Mouse (Mus musculus) midbrain, embryonic 11.5 days (tissue): ENCODE measurements around the gene Snrpb. TPM values are rescaled to one million over a fixed set of nuclear protein-coding genes. Genes with fewer than 3 reads are reported as not detected.

ENCODE experiments used
- ATAC-seq: fragments of 200-750 bp; cut with Nextera tagmentation; 2 replicates; pipeline ENCODE4 v1.8.0; 2017; ENCODE audit warnings: moderate TSS enrichment, moderate library complexity; ENCODE audit not compliant: low FRiP score
- DNase-seq: peaks from one replicate; pipeline ENCODE4 v3.0.0; 2015; ENCODE audit warnings: low spot score; ENCODE audit errors: missing footprints
- H3K27ac ChIP-seq: fragments of 300-500 bp; sonication (generic); 2 replicates; pipeline ENCODE4 v1.5.1; 2014; ENCODE audit warnings: low read depth, low read length
- H3K27me3 ChIP-seq: fragments of 300-500 bp; sonication (generic); 2 replicates; pipeline ENCODE4 v1.6.1; 2014; ENCODE audit warnings: mild to moderate bottlenecking, low read length, moderate library complexity, mixed read lengths; ENCODE audit not compliant: control insufficient read depth, insufficient read depth
- H3K36me3 ChIP-seq: fragments of 300-500 bp; sonication (generic); 2 replicates; pipeline ENCODE4 v1.6.1; 2014; ENCODE audit warnings: mild to moderate bottlenecking, low read length, moderate library complexity, mixed read lengths; ENCODE audit not compliant: control insufficient read depth, insufficient read depth
- H3K4me1 ChIP-seq: fragments of 300-500 bp; sonication (generic); 2 replicates; pipeline ENCODE4 v1.6.1; 2014; ENCODE audit warnings: low read length; ENCODE audit not compliant: control insufficient read depth, insufficient read depth
- H3K4me2 ChIP-seq: fragments of 300-500 bp; sonication (generic); 2 replicates; pipeline ENCODE4 v1.6.1; 2014; ENCODE audit warnings: mild to moderate bottlenecking, moderate library complexity
- H3K4me3 ChIP-seq: fragments of 300-500 bp; sonication (generic); 2 replicates; pipeline ENCODE4 v1.5.1; 2014; ENCODE audit warnings: low read depth, low read length
- H3K9ac ChIP-seq: fragments of 300-500 bp; sonication (generic); 2 replicates; pipeline ENCODE4 v1.6.1; 2014; ENCODE audit warnings: low read length
- H3K9me3 ChIP-seq: fragments of 300-500 bp; sonication (generic); 2 replicates; pipeline ENCODE4 v1.6.1; 2016; ENCODE audit warnings: low read length; ENCODE audit not compliant: control insufficient read depth
- WGBS: fragments of 180-500 bp; shearing (Covaris S2); extraction: QIAGEN DNeasy Blood & Tissue Kit; methylation state at CpG from one replicate; pipeline ENCODE4 v1.1.7; 2014; 5-methylcytosine and 5-hydroxymethylcytosine counted together
- polyA plus RNA-seq: library from polyadenylated mRNA; unstranded; fragments of >200 nt; fragmentation: Nextera tagmentation; extraction: Ambion mirVana; gene quantifications from 2 replicates; pipeline ENCODE4 v1.2.1, GENCODE M21; 2014

The Snrpb gene
- polyA plus RNA-seq, 1 experiment from 2014 or later: 751 TPM

- Histone ChIP-seq H3K4me3 (no peak overlapping the region), H3K9ac (no peak overlapping the region), H3K4me2 (no peak overlapping the region), H3K27ac (no peak overlapping the region), H3K36me3 (no peaks in the 10 kb centered on the region), H3K4me1 (no peaks in the 10 kb centered on the region), H3K9me3 (no peaks in the 10 kb centered on the region), H3K27me3 (no peaks in the 10 kb centered on the region)
- DNase-seq (peak; percentile 26), ATAC-seq (no peak)
- WGBS: 86% methylated on average over 3 of the region's 3 CpGs
Observed at GRCm38 (mm10) chr2:130155171-130155570, 24.0 kb downstream of the Snrpb start.

GRCm38 (mm10) chr2:130146089-130146668, 33.0 kb downstream of the Snrpb start:
- no peaks in the 10 kb centered on the region for H3K27me3 ChIP-seq
- no peak overlapping the region for H3K4me2 ChIP-seq
- H3K36me3 ChIP-seq: no peaks in the 10 kb centered on the region
- H3K9ac ChIP-seq: no peak overlapping the region
- H3K9me3 ChIP-seq: no peaks in the 10 kb centered on the region
- no peak overlapping the region for H3K27ac ChIP-seq
- ATAC-seq: no peak
- H3K4me3 ChIP-seq: no peak overlapping the region
- no peaks in the 10 kb centered on the region for H3K4me1 ChIP-seq
- 79% methylated on average over 5 of the region's 5 CpGs for WGBS
- DNase-seq: peak; percentile 54

DNA sequence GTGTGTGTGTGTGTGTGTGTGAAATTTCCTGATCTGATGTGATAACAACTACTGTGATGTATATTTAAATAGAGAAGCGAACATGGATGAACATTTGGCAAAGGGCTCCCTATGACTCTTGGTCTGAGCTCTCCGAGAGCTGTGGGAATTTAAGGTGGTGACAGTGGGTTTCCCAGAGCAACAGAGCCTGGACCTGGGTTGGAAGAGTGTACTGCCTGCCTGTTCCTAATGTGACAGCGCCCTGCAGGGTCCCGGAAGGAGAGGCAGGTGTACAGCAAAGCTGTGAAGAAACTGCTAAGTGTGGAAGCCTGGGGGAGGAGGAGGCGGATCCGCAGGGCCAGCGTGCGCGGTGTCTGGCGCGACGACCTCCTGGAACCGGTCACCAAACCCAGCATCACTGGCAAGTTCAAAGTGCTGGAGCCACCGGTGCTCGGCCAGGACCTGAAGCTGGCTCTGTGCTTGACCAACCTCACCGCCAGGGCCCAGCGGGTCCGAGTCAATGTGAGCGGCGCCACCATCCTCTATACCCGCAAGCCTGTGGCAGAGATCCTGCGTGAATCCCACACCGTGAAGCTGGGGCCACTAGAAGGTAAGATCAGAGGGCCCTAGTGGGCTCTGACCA, 34.4 kb downstream of the Snrpb start:
- Histone ChIP-seq H3K36me3 (no peaks in the 10 kb centered on the region), H3K4me1 (no peaks in the 10 kb centered on the region), H3K9me3 (no peaks in the 10 kb centered on the region), H3K27ac (no peak overlapping the region), H3K4me2 (no peak overlapping the region), H3K9ac (no peak overlapping the region), H3K27me3 (no peaks in the 10 kb centered on the region), H3K4me3 (no peak overlapping the region)
- ATAC-seq (no peak), DNase-seq (peak; percentile 62)
- 89% methylated on average over 23 of the region's 23 CpGs for WGBS

DNA sequence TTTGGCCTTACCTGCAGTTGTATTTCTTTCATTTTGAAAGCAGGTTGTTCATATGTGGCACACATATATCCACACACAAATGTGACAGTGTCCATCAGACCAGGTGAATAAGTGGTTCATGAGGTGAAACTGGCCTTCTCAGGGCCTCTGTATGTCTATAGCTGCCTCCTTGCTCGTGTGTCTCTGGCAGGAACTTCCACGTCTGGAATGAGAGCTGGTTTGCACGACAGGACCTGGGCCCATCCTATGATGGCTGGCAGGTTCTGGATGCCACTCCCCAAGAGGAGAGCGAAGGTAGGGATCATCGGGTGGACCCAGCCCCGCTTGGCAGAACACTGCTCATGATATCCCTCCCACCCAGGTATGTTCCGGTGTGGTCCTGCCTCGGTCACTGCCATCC, 36.2 kb downstream of the Snrpb start:
- no peaks in the 10 kb centered on the region for H3K4me1 ChIP-seq
- H3K9me3 ChIP-seq: no peaks in the 10 kb centered on the region
- 89% methylated on average over 8 of the region's 8 CpGs for WGBS
- H3K36me3 ChIP-seq: no peaks in the 10 kb centered on the region
- no peak overlapping the region for H3K9ac ChIP-seq
- no peak overlapping the region for H3K27ac ChIP-seq
- no peak overlapping the region for H3K4me2 ChIP-seq
- H3K4me3 ChIP-seq: no peak overlapping the region
- no peaks in the 10 kb centered on the region for H3K27me3 ChIP-seq
- DNase-seq (peak; percentile 62), ATAC-seq (no peak)

GRCm38 (mm10) chr2:130129687-130130086, 49.5 kb downstream of the Snrpb start:
- whole genome bisulfite sequencing: 74% methylated on average over 1 of the region's 1 CpGs
- no peak overlapping the region for H3K9ac ChIP-seq
- no peak for ATAC-seq

GRCm38 (mm10) chr2:130126073-130126472, 53.1 kb downstream of the Snrpb start:
- Histone ChIP-seq H3K27me3 (no peaks in the 10 kb centered on the region), H3K9ac (no peak overlapping the region), H3K4me2 (no peak overlapping the region), H3K27ac (no peak overlapping the region), H3K4me3 (no peak overlapping the region), H3K4me1 (peaks cover 11% of the 10 kb centered on the region), H3K36me3 (no peaks in the 10 kb centered on the region), H3K9me3 (no peaks in the 10 kb centered on the region)
- ATAC-seq: no peak
- no peak for DNase-seq
- WGBS: 68% methylated on average over 1 of the region's 1 CpGs

More at GRCm38 (mm10) chr2:130129687-130130086, 49.5 kb downstream of the Snrpb start:
- Histone ChIP-seq H3K4me3 (no peak overlapping the region), H3K36me3 (no peaks in the 10 kb centered on the region), H3K27me3 (no peaks in the 10 kb centered on the region), H3K27ac (no peak overlapping the region), H3K4me2 (no peak overlapping the region), H3K9me3 (no peaks in the 10 kb centered on the region), H3K4me1 (peaks cover 11% of the 10 kb centered on the region)
- no peak for DNase-seq

DNA sequence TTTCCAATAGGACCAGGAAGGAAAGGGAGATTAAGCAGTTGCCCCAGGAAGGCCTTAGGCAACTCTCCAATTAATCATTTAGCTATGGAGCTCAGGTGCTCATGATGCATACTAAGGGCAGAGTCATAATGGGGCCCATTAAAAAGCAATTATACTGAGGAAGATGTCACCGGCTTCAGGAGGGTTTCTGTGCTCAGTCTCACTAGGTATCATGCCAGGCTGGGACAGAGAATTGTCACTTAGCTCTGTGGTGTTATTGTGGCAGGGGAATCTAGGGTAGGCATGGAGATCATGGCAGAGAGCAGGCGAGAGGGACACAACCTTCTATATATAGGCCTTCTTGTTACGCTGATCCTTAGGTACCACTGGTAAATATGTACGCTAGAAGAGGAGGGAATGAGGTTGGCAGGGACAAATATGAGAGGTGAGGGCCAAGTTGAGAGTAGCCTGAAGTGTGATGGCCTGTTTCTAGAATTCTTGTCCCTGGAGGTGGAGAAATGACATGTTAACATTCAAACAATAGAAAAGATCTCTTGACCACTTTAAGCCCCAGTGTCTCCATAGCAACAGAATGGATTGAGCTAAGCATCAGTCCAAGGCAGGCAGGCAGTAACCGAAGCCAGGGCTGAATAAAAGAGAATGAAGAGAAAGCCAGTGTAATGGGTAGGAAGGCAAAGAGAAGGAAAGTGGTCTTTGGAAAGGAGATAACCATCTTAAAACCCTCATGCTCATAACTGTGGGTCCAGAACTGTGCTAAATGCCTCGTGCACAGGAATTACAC, 53.7 kb downstream of the Snrpb start:
- ATAC-seq: 0 out of 2 replicates have a peak, but pooled peaks have one; percentile 38
- peak; percentile 86 for DNase-seq
- WGBS: 53% methylated on average over 6 of the region's 6 CpGs

More for the DNA sequence above, 53.7 kb downstream of the Snrpb start:
- Histone ChIP-seq H3K36me3 (no peaks in the 10 kb centered on the region), H3K4me1 (peaks cover 11% of the 10 kb centered on the region), H3K9me3 (no peaks in the 10 kb centered on the region), H3K27me3 (no peaks in the 10 kb centered on the region), H3K4me3 (no peak overlapping the region), H3K9ac (no peak overlapping the region), H3K4me2 (no peak overlapping the region), H3K27ac (no peak overlapping the region)
